Mouse (Mus musculus): Measurements from ENCODE around the gene Anapc1. TPM values are rescaled to one million over a fixed set of nuclear protein-coding genes. Genes with fewer than 3 reads are reported as not detected.
A peak's percentile ranks its signal among the peaks of the same experiment; 100 is the strongest.
"Not testable (repeated sequence)": the region's sequence is repeated elsewhere in the genome, so short reads cannot be mapped to it uniquely, and the experiment has no call there.

The Anapc1 gene
- total RNA-seq, 2 experiments from 2014 or later, result 24.8 to 27.4 TPM

GRCm38 (mm10) chr2:128697047-128697446 lies 9.9 kb upstream of the Anapc1 start:
- no peak for DNase-seq

DNA sequence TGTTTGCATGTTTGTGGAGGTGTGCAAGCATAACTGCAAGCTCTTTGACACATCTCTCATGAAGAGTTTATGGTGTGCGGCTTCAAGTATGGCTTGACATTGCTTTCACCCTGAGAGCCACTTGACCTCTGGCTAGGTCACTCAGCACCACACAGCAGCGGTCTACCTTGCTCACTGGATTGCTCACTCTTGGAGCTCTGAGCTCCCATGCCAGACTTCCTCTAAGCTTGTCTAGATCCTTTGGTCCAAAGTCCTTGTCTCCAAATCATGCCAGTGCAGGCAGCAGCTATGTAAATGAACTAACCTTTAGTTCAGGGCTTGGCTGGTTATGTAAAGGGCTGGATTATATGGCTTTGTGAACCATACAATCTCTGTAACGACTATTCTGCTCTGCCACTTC lies 9.2 kb upstream of the Anapc1 start:
- DNase-seq, result no peak

DNA sequence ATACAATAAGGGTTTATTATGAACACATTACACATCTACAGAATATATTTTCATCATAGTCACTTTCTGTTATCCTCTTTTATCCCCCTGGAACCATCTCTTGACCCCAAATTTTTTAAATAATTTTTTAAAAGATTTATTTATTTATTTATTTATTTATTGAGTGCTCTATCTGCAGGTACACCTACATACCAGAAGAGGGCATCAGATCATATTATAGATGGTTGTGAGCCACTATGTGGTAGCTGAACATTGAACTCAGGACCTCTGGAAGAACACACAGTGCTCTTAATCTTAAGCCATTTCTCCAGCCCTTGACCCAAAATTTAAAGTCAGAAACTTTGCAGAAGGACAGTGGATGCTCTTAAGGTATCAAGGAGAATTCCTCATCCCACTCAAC lies 7.4 kb upstream of the Anapc1 start:
- DNase-seq, result no peak

GRCm38 (mm10) chr2:128693828-128694227 lies 6.6 kb upstream of the Anapc1 start:
- DNase-seq, result not testable (repeated sequence)

GRCm38 (mm10) chr2:128693236-128693635 lies 6.0 kb upstream of the Anapc1 start:
- no peak for DNase-seq

- DNase-seq, result no peak
These were observed 5.6 kb upstream of the Anapc1 start for GRCm38 (mm10) chr2:128692771-128693170.

GRCm38 (mm10) chr2:128692336-128692735 lies 5.1 kb upstream of the Anapc1 start:
- DNase-seq, result no peak

GRCm38 (mm10) chr2:128687558-128688120 lies 448 bp upstream of the Anapc1 start:
- DNase-seq, result no peak

DNA sequence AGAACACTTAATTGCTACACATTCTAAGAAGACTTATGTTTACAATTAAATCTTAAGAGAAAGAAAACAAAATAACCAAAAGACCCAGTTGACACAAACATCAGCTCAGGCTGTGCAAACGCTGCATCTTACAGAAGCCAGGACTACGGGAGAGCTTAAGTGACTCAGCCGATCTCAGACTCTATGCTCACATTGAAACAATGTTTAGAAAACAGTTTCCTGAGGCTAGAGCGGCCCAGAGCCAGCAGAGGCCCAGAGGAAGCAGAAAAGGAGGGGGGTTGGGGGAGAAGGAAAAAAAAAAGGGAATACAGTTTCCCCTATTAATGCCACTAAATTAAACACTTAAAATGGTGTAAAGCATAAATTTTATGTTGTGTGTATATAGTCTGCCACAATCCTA lies 6.5 kb downstream of the Anapc1 start:
- DNase-seq, result no peak

DNA sequence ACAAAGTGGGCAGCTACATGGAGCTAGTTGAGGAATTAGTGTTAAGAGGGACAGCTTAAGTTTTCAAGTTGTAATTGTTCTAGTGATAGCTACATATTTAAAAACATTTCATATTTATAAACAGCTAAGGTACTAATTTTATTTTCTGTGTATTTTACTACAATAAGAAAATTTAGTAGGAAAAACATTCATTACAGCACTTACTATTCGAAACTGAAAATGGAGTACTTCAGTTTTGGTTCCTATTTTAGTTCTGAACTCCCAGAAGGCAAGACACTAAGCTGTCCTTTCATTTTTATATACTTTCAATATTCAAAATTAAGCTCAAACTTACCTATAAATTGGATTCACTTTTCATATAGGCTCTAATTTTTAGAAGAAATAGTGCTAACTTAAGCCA lies 66.6 kb downstream of the Anapc1 start:
- DNase-seq, result no peak

DNA sequence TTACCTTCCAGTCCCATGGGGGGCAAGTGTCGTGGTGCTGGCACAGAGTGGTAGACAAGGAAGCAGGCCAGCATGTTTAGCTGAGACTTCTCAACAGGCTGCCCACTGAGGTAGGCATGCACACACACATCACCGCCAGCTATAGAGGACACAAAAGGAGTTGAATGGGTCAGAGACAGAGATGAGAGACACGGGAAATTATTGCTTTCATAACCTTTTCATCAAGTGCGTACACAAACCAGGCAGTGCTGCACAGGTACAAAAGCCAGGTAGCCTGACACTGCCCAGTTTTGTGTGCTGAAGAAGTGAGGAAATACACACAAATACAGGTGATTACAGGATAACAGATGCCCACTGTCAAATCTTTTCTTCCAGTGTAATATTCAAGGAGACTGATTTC lies 71.8 kb downstream of the Anapc1 start:
- DNase-seq, result no peak

DNA sequence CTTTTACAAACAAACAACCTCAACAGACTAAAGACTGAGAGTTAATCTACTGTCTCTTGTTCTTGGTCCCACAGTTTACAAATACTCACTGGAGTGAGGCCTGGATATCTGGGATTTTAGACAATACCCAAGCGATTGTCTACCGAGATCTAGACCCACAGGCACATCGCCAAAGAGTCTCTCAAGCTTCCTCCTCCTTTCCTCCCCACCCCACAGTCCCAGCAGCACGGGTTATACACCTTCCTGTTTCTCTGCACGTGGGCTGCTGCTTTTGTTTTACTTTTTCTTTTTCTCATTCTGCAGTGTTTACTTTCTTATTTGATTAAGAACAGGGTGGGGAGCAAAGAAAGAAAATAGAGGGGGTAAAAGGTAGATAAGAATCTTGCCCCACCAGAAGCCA lies 73.8 kb downstream of the Anapc1 start:
- no peak for DNase-seq

- no peak for DNase-seq
These were observed 74.9 kb downstream of the Anapc1 start for GRCm38 (mm10) chr2:128612275-128612674.

DNA sequence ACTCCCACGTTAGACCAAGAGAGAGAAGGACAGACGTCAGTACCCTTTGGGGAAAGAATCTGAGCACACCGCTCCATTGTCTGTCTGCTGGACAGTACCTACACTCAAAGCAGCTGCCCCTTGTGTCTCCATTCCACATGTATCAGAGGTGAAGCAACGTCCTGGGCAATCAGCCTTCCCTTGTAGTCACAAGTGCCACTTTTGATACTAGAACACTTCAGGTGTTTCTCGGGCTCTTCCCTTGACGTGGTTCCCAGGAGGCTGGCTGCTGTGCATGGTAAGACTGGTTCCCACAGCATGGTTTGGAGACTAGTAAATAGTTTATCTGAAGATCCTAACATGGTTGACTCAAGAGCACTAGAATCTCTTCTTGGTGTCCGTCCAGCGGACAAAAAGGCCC lies 76.0 kb downstream of the Anapc1 start:
- no peak for DNase-seq

DNA sequence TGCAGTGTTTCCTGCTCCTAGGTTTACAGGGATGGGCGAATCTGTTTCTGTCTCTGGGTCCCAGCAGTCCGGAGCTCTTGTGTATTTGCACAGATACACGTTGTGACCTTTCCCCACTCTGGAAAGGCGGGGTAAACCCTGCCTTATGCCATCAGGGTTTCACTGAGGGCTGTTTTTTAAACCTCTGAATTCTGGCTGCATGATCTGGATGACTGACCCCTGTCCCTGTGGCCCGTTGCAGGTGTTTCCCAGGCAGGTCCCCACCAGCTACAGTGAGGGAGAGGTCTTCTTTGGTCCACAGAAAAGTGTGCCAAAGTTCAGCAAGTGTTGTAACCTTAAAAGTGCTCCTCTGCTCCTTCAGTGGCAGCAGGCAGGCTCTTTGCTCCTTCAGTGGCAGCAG lies 77.9 kb downstream of the Anapc1 start:
- DNase-seq, result no peak

GRCm38 (mm10) chr2:128601534-128601933 lies 85.7 kb downstream of the Anapc1 start:
- DNase-seq, result no peak

DNA sequence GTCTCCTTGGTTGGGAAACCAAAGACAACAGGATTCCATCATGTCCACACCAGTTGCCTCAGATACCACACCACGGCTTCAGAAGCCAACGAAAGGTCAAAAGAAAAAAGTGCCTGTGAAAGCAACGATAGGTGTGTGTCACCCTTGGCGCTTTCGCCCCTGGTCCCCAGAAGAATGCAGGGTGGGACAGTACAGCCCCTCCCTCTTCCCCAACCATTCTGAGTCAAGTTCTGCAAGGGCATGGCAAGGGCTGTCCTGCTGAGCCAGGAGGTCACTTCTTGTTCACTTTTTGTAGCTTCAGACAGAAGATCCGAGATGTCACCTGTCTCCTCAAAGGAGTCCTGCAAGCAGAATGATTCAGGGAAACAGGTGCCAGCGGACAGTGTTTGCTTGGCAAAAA lies 94.9 kb downstream of the Anapc1 start:
- DNase-seq, result no peak

- DNase-seq, result no peak
These were observed 96.3 kb downstream of the Anapc1 start, which contains the start of gene Spdye4c for GRCm38 (mm10) chr2:128590909-128591308. TSS of gene Spdye4c (plus strand) at chr2:128591209.

DNA sequence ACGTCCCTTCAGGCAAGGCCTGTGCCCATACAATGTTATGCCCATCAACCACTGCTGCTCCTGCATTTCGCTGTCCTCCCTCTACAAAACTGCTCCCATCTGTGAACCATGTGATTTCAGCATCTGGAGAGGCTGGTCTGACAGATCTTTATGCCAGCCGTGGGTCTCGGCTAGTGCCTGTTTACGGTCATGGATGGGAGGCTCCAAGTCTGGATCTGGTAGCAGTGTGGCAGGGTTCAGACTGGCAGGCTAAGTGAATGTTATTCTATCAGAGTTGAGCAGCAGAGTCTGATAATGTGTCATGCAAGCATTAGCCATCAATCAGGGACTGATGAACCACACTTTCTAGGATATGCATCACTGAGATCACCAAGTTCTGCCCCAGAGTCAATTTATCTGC lies 104.3 kb downstream of the Anapc1 start:
- no peak for DNase-seq

DNA sequence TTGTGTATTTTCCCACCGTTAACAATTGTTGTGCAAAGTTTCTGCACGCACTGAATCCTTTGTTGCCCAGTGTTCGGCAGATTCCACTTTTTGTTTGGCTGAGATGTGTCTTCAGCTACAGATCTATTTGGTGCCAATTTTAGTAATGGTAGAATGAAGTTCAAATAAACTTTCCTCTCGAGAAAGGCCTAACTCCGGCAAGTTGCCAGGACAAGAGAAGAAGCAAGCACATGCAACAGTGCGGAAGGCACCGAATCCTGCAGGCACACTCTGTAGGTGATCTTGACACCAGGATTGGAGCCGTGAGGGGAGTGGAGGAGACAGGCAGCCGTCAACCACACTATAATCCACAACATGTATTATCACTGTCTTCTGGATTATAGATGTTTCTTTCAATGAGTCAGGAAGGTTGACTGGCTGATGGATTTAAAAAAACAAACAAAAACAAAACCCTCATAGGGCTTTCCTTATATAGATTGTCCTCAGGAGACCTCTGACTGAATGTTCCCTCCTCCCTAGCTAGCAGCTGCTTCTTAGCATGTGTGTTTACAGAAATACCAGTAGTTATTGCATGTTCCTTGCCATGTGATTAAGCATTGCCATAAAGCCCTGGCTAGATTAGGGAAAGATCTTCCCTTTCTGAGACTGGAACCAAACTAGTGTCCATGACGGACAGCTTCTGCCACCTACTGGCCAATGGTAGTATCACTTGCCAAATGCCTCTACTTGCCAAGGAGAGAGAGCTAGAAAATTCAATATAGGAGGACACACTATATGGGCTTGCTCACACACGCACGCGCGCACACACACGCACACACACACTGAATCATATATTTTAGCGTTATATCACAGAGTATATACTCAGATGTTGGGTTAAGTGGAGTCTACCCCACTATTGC lies 114.2 kb downstream of the Anapc1 start:
- DNase-seq, result peak; percentile 48

DNA sequence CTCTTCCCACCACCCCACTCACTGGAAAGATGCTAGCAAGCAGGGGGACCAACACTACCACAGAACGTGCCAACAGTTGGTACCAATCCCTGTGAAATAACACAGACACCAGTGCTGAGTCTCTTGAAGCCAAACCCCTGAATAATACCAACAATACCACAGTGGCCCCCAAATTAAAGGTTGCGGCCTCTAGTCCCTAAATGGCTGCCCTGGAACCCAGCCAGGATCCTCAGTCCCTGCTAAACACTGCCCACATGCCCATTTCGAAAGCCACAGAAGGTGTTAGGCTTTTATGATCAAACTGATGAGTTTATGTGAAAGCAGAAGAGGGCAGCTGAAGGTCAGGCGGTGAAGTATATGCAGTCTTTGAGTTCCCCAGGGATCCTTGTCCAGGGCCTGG lies 116.2 kb downstream of the Anapc1 start:
- no peak for DNase-seq

GRCm38 (mm10) chr2:128568490-128568889 lies 118.7 kb downstream of the Anapc1 start:
- no peak for DNase-seq

- no peak for DNase-seq
These were observed 119.2 kb downstream of the Anapc1 start for GRCm38 (mm10) chr2:128568018-128568417.

Measured in gastrocnemius, postnatal 25 days (tissue).